In the genomic region with DNA sequence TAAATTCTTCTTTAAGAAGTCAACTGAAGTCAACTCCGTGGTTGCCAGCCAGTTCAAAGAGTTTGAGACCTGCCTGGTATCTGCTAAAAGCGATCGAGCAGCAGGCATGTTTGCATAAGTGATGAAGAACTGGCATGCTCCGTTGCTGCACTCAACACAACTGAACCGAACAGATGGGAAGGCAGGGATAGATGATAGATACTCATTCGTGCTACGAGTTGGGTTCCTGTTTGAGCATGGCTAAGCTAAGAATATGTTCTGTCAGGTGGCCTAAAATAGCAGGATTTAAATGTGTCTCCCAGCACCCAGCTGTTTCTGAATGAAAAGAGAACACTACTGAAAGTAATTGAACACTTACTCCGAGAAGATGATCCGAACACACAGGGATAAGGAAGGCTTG, we compare ENCODE assay signal across 21 mouse cellular contexts. TPM values are rescaled to one million over a fixed set of nuclear protein-coding genes. Genes with fewer than 3 reads are reported as not detected.
DNase-seq lines count a peak whose midpoint lies in the region; TF ChIP-seq lines count a peak whose summit lies in the region.
"Had no signal": no experiment of that assay in that cellular context is flagged by ENCODE, and none has a peak within 500 bp of the region (broad histone marks: within the 10 kb centered on the region; RNA-seq: fewer than 3 reads in every experiment).

No protein-coding gene starts in this region.

- peaks cover 0 to 3% of the 10 kb centered on the region in 2 experiments; a peak in 1 of 4 replicates for H3K4me1 ChIP-seq in CH12.LX (ENCODE audit: control insufficient read depth in 1 of 2, insufficient read depth in 2 of 2)
- H3K4me1 ChIP-seq: hindbrain, embryonic 12.5 days had no signal

- dilution Hi-C loops in CH12.LX (cut with MboI; ENCODE audit: extremely low pct_ligation_motif_present, extremely low pct_unique_long_range_greater_than_20kb, low sequenced_read_pairs) = no loop called here

- TF ChIP-seq CTCF in CH12.LX (conservative IDR thresholded peaks at IDR 0.05 in 1 of 2, IDR thresholded peaks at IDR 0.05 in 1 of 2; ENCODE audit: low read depth in 2 of 2, low read length in 2 of 2) = no peak

- no peak overlapping the region for H3K27ac ChIP-seq in CH12.LX (ENCODE audit: insufficient read depth, low read depth)
- H3K27ac ChIP-seq: heart, embryonic 10.5 days; hindbrain, embryonic 12.5 days had no signal

- no peak for TF ChIP-seq RAD21 in CH12.LX (IDR thresholded peaks at IDR 0.05; ENCODE audit: low read depth, low read length)

- 0 out of 2 replicates have a peak overlapping the region, but pooled peaks have one; percentile 11 for H3K4me2 ChIP-seq in CH12.LX (ENCODE audit: insufficient read depth, low read depth, poor library complexity, severe bottlenecking)
- H3K4me2 ChIP-seq: hindbrain, embryonic 12.5 days had no signal

- peaks cover 2% of the 10 kb centered on the region for H3K9me3 ChIP-seq in CH12.LX (replicated peaks; ENCODE audit: low read length)
- H3K9me3 ChIP-seq: heart, embryonic 10.5 days had no signal

- intact Hi-C loops in left cerebral cortex, postnatal 14 days (cut with DNase I) = no loop called here

- in situ Hi-C loops in CH12.LX (cut with MboI; ENCODE audit: low pct_ligation_motif_present, low pct_unique_long_range_greater_than_20kb, low sequenced_read_pairs) = no loop called here

- TF ChIP-seq EP300 in CH12.LX (IDR thresholded peaks at IDR 0.05; ENCODE audit: low read length) = no peak

- no peaks in the 10 kb centered on the region for H3K79me2 ChIP-seq in CH12.LX (replicated peaks; ENCODE audit: control insufficient read depth, extremely low read depth, insufficient read depth, poor library complexity, severe bottlenecking)

- no peak overlapping the region for H3K4me3 ChIP-seq in CH12.LX (replicated peaks in 1 of 3; ENCODE audit: low read depth in 2 of 3, low read length in 2 of 3, poor library complexity in 1 of 3)
- H3K4me3 ChIP-seq: heart, embryonic 10.5 days; hindbrain, embryonic 12.5 days; myocyte had no signal

- H3K9ac ChIP-seq in CH12.LX (ENCODE audit: insufficient read depth, low read depth) = no peak overlapping the region
- H3K9ac ChIP-seq: hindbrain, embryonic 12.5 days; liver, postnatal 0 days had no signal

- peak; percentile 78 to 79 for DNase-seq in frontal cortex, adult 2 months (ENCODE audit: extremely low spot score in 1 of 2, low spot score in 1 of 2)
- DNase-seq in frontal cortex, postnatal 25 days (ENCODE audit: low spot score in 2 of 2) = no peak
- DNase-seq in CH12.LX (ENCODE audit: extremely low read depth) = no peak
- DNase-seq in frontal cortex, postnatal 36 days (ENCODE audit: low spot score in 2 of 2) = peak; percentile 48 to 76
- peak; percentile 56 to 77 for DNase-seq in left cerebral cortex, postnatal 14 days (ENCODE audit: low spot score in 2 of 2)
- no peak for DNase-seq in gastrocnemius, adult 8-10 months (ENCODE audit: low spot score in 2 of 2)
- no peak for DNase-seq in yolk sac, embryonic 10.5 days (ENCODE audit: low spot score)
- DNase-seq in adrenal gland, adult 8-10 months = no peak
- DNase-seq: B cell, adult 2 months; cerebellum, adult 9-10 months; heart, postnatal 14 days; kidney, adult 2 months; kidney, postnatal 25 days; liver; liver, postnatal 0 days; lung, postnatal 10 days; midbrain, embryonic 14.5 days; thymus, postnatal 14 days had no signal

- peaks cover 9 to 10% of the 10 kb centered on the region in 2 experiments for H3K36me3 ChIP-seq in CH12.LX (replicated peaks in 1 of 2; ENCODE audit: control insufficient read depth in 1 of 2, insufficient read depth in 1 of 2, low read length in 1 of 2)

- H3K27me3 ChIP-seq in CH12.LX (replicated peaks) = no peaks in the 10 kb centered on the region
- H3K27me3 ChIP-seq: hindbrain, embryonic 12.5 days had no signal

- TF ChIP-seq POLR2A in CH12.LX (IDR thresholded peaks at IDR 0.05; ENCODE audit: low read depth, low read length) = no peak

TF ChIP-seq in CH12.LX, 34 proteins besides CTCF, POLR2A, EP300 and RAD21:
- TF ChIP-seq RCOR1 (conservative IDR thresholded peaks at IDR 0.05; ENCODE audit: low read depth, low read length) (no peak), MAX (IDR thresholded peaks at IDR 0.05; ENCODE audit: low read length) (no peak), MAFK (IDR thresholded peaks at IDR 0.05; ENCODE audit: insufficient replicate concordance, low read length) (no peak), USF1 (IDR thresholded peaks at IDR 0.05; ENCODE audit: low read depth, low read length) (no peak), TBP (conservative IDR thresholded peaks at IDR 0.05; ENCODE audit: low read depth, low read length) (no peak), HCFC1 (IDR thresholded peaks at IDR 0.05; ENCODE audit: low read depth, low read length) (no peak), UBTF (IDR thresholded peaks at IDR 0.05; ENCODE audit: low read depth, low read length) (no peak), JUN (IDR thresholded peaks at IDR 0.05; ENCODE audit: insufficient read depth, low read depth, low read length) (no peak), IRF4 (IDR thresholded peaks at IDR 0.05; ENCODE audit: low read depth, low read length) (no peak)

RNA-seq across cellular contexts. Expression of gene Ankrd50, which starts 38.1 kb away (rescaled TPM):
- polyA plus RNA-seq in frontal cortex, adult 2 months (2012; rRNA removed) = 35.5 and 36.6 TPM in 2 replicates
- total RNA-seq in CH12.LX (2012; rRNA removed) (11.2 and 24.6 TPM in 2 replicates), CH12.LX (2014; rRNA removed) (9.0 and 14.0 TPM in 2 replicates)
- 14.6 and 16.4 TPM in 2 replicates for polyA plus RNA-seq in CH12.LX (2012; ENCODE audit: insufficient read length, low read depth)
- total RNA-seq in left cerebral cortex, postnatal 14 days (2021) = 10 to 100 TPM; 73.2 to 78.9 TPM
- total RNA-seq in gastrocnemius, adult 8-10 months (2022) = 10 to 100 TPM in 1 of 4 experiments, 1 to 10 TPM in 3; 5.8 to 14.1 (median 9.5) TPM
- total RNA-seq in adrenal gland, adult 8-10 months (2022) = 10 to 100 TPM; 21.9 to 29.1 (median 26.2) TPM

Comparison
In these comparisons a context has a peak if more than half of its experiments do, and no peak if none do; other contexts are left out.
1. DNase-seq: peak in frontal cortex, adult 2 months (2 of 2), frontal cortex, postnatal 36 days (2 of 2) and left cerebral cortex, postnatal 14 days (2 of 2); none in frontal cortex, postnatal 25 days (0 of 2), CH12.LX (single experiment), gastrocnemius, adult 8-10 months (0 of 2), yolk sac, embryonic 10.5 days (single experiment) and adrenal gland, adult 8-10 months (single experiment).